Mouse (Mus musculus) kidney, adult 2 months (tissue): ENCODE data around the gene Mlx.

Experiments used
- CTCF ChIP-seq: fragments of 200-500 bp; conservative IDR thresholded peaks from 2 replicates; pipeline ENCODE4 v1.5.1; 2011; ENCODE audit warnings: low read depth, mild to moderate bottlenecking, control low read depth, low read length, moderate library complexity, mixed read lengths; ENCODE audit not compliant: insufficient read depth, insufficient read length
- POLR2A ChIP-seq: fragments of 200-500 bp; IDR thresholded peaks from one replicate; pipeline ENCODE4 v1.6.1; 2011; ENCODE audit warnings: low read depth, low read length, control low read depth

- no peak for TF ChIP-seq CTCF
- no peak for TF ChIP-seq POLR2A
Observed at GRCm38 (mm10) chr11:101084246-101084645, 2.8 kb upstream of the Mlx start.
